Mouse (Mus musculus) limb, embryonic 15.5 days (tissue): ENCODE data around the gene Fam8a1. TPM values are rescaled to one million over a fixed set of nuclear protein-coding genes. Genes with fewer than 3 reads are reported as not detected.

Experiments used
- ATAC-seq: fragments of 200-750 bp; cut with Nextera tagmentation; 2 replicates; pipeline ENCODE4 v1.8.0; 2017; ENCODE audit warnings: low read depth, moderate TSS enrichment; ENCODE audit not compliant: insufficient number of reproducible peaks, low FRiP score, low TSS enrichment
- H3K27ac ChIP-seq: fragments of 300-500 bp; sonication (generic); 2 replicates; pipeline ENCODE4 v1.5.1; 2015; ENCODE audit warnings: moderate library complexity, mild to moderate bottlenecking, inconsistent platforms
- H3K27me3 ChIP-seq: fragments of 300-500 bp; sonication (generic); 2 replicates; pipeline ENCODE4 v1.6.1; 2015; ENCODE audit warnings: inconsistent platforms
- H3K36me3 ChIP-seq: fragments of 300-500 bp; sonication (generic); 2 replicates; pipeline ENCODE4 v1.6.1; 2015; ENCODE audit warnings: inconsistent platforms
- H3K4me1 ChIP-seq: fragments of 300-500 bp; sonication (generic); 2 replicates; pipeline ENCODE4 v1.6.1; 2015; ENCODE audit warnings: inconsistent platforms
- H3K4me2 ChIP-seq: fragments of 300-500 bp; sonication (generic); 2 replicates; pipeline ENCODE4 v1.6.1; 2015; ENCODE audit warnings: mild to moderate bottlenecking, inconsistent platforms
- H3K4me3 ChIP-seq: fragments of 300-500 bp; sonication (generic); 2 replicates; pipeline ENCODE4 v1.5.1; 2015; ENCODE audit warnings: mild to moderate bottlenecking, inconsistent platforms
- H3K9ac ChIP-seq: fragments of 300-500 bp; sonication (generic); 2 replicates; pipeline ENCODE4 v1.6.1; 2015; ENCODE audit warnings: inconsistent platforms
- H3K9me3 ChIP-seq: fragments of 300-500 bp; sonication (generic); 2 replicates; pipeline ENCODE4 v1.6.1; 2016; ENCODE audit warnings: inconsistent platforms
- WGBS: fragments of 180-500 bp; shearing (Covaris S2); methylation state at CpG from one replicate; pipeline ENCODE4 v1.1.7; 2015; 5-methylcytosine and 5-hydroxymethylcytosine counted together
- polyA plus RNA-seq: library from polyadenylated mRNA; unstranded; fragments of >200 nt; fragmentation: Nextera tagmentation; extraction: Ambion mirVana; gene quantifications from 2 replicates; pipeline ENCODE4 v1.2.1, GENCODE M21; 2015

Fam8a1 gene
- polyA plus RNA-seq, result 10.6 and 13.6 TPM in 2 replicates

GRCm38 (mm10) chr13:46669048-46669619 is at the start of gene Fam8a1:
Gene Fam8a1, plus strand, starts transcription at chr13:46669522.
- peak within 1 kb of the TSS; percentile 76 for H3K4me2 ChIP-seq
- peaks cover 9% of the 10 kb centered on the region for H3K4me1 ChIP-seq
- H3K9me3 ChIP-seq, result no peaks in the 10 kb centered on the region
- H3K27ac ChIP-seq, result peak within 1 kb of the TSS; percentile 83
- 1% methylated on average over 42 of the region's 46 CpGs for WGBS
- ATAC-seq, result peak; percentile 92
- peaks cover 21% of the 10 kb centered on the region for H3K36me3 ChIP-seq
- no peaks in the 10 kb centered on the region for H3K27me3 ChIP-seq
- peak within 1 kb of the TSS; percentile 81 for H3K9ac ChIP-seq
- H3K4me3 ChIP-seq, result peak within 1 kb of the TSS; percentile 95

- H3K4me1 ChIP-seq, result peaks cover 12% of the 10 kb centered on the region; the same call in 1 of the 2 replicates
- 44% methylated on average over 11 of the region's 11 CpGs for WGBS
- H3K4me3 ChIP-seq, result no peak overlapping the region
- peak; percentile 80 for ATAC-seq
- H3K9ac ChIP-seq, result no peak overlapping the region
- no peak overlapping the region for H3K27ac ChIP-seq
- no peaks in the 10 kb centered on the region for H3K9me3 ChIP-seq
- H3K4me2 ChIP-seq, result no peak overlapping the region
- no peaks in the 10 kb centered on the region for H3K27me3 ChIP-seq
- H3K36me3 ChIP-seq, result no peaks in the 10 kb centered on the region
Measured at GRCm38 (mm10) chr13:46619633-46620032, 49.7 kb upstream of the Fam8a1 start.

GRCm38 (mm10) chr13:46620964-46621757 is 48.2 kb upstream of the Fam8a1 start:
- no peak overlapping the region for H3K27ac ChIP-seq
- no peaks in the 10 kb centered on the region for H3K27me3 ChIP-seq
- ATAC-seq, result no peak
- no peaks in the 10 kb centered on the region for H3K36me3 ChIP-seq
- WGBS, result 70% methylated on average over 7 of the region's 7 CpGs
- H3K9ac ChIP-seq, result no peak overlapping the region
- no peak overlapping the region for H3K4me2 ChIP-seq
- H3K4me1 ChIP-seq, result peaks cover 12% of the 10 kb centered on the region; the same call in 1 of the 2 replicates
- no peaks in the 10 kb centered on the region for H3K9me3 ChIP-seq
- H3K4me3 ChIP-seq, result no peak overlapping the region

- Histone ChIP-seq H3K27ac (no peak overlapping the region), H3K4me2 (no peak overlapping the region), H3K27me3 (no peaks in the 10 kb centered on the region), H3K4me1 (peaks cover 3% of the 10 kb centered on the region; the same call in 1 of the 2 replicates), H3K4me3 (no peak overlapping the region), H3K9ac (no peak overlapping the region), H3K36me3 (no peaks in the 10 kb centered on the region), H3K9me3 (no peaks in the 10 kb centered on the region)
- WGBS, result 56% methylated on average over 9 of the region's 9 CpGs
- ATAC-seq, result no peak
Measured at GRCm38 (mm10) chr13:46626608-46627007, 42.7 kb upstream of the Fam8a1 start.

- no peak for ATAC-seq
- 52% methylated on average over 10 of the region's 10 CpGs for WGBS
- Histone ChIP-seq H3K4me1 (peaks cover 3% of the 10 kb centered on the region; the same call in 1 of the 2 replicates), H3K27me3 (no peaks in the 10 kb centered on the region), H3K9me3 (no peaks in the 10 kb centered on the region), H3K27ac (no peak overlapping the region), H3K4me3 (no peak overlapping the region), H3K36me3 (no peaks in the 10 kb centered on the region), H3K4me2 (no peak overlapping the region), H3K9ac (no peak overlapping the region)
Measured at GRCm38 (mm10) chr13:46627841-46628240, 41.5 kb upstream of the Fam8a1 start.

GRCm38 (mm10) chr13:46629391-46629790 is 39.9 kb upstream of the Fam8a1 start:
- ATAC-seq, result no peak
- 72% methylated on average over 6 of the region's 6 CpGs for WGBS

GRCm38 (mm10) chr13:46632796-46633195 is 36.5 kb upstream of the Fam8a1 start:
- 62% methylated on average over 4 of the region's 4 CpGs for WGBS
- Histone ChIP-seq H3K9ac (no peak overlapping the region), H3K4me1 (peaks cover 11% of the 10 kb centered on the region), H3K9me3 (no peaks in the 10 kb centered on the region), H3K4me3 (no peak overlapping the region), H3K36me3 (no peaks in the 10 kb centered on the region; the same call in 1 of the 2 replicates), H3K4me2 (no peak overlapping the region), H3K27me3 (no peaks in the 10 kb centered on the region), H3K27ac (no peak overlapping the region)
- no peak for ATAC-seq

More at GRCm38 (mm10) chr13:46629391-46629790, 39.9 kb upstream of the Fam8a1 start:
- no peaks in the 10 kb centered on the region for H3K9me3 ChIP-seq
- no peaks in the 10 kb centered on the region for H3K27me3 ChIP-seq
- no peak overlapping the region for H3K4me3 ChIP-seq
- no peak overlapping the region for H3K4me2 ChIP-seq
- no peak overlapping the region for H3K9ac ChIP-seq
- peaks cover 14% of the 10 kb centered on the region for H3K4me1 ChIP-seq
- H3K27ac ChIP-seq, result no peak overlapping the region
- H3K36me3 ChIP-seq, result no peaks in the 10 kb centered on the region

- no peak overlapping the region for H3K9ac ChIP-seq
- WGBS, result 33% methylated on average over 18 of the region's 18 CpGs
- no peaks in the 10 kb centered on the region; the same call in 1 of the 2 replicates for H3K36me3 ChIP-seq
- no peak overlapping the region for H3K27ac ChIP-seq
- no peaks in the 10 kb centered on the region for H3K27me3 ChIP-seq
- peaks cover 11% of the 10 kb centered on the region for H3K4me1 ChIP-seq
- H3K9me3 ChIP-seq, result no peaks in the 10 kb centered on the region
- ATAC-seq, result peak; percentile 55; the same call in 1 of the 2 replicates
- H3K4me2 ChIP-seq, result peak overlapping the region; percentile 34
- H3K4me3 ChIP-seq, result no peak overlapping the region; the same call in 1 of the 2 replicates
Measured at GRCm38 (mm10) chr13:46633320-46634132, 35.8 kb upstream of the Fam8a1 start.

GRCm38 (mm10) chr13:46634133-46634488 is 35.2 kb upstream of the Fam8a1 start:
- Histone ChIP-seq H3K4me3 (no peak overlapping the region), H3K4me1 (peaks cover 11% of the 10 kb centered on the region), H3K27ac (no peak overlapping the region), H3K9me3 (no peaks in the 10 kb centered on the region), H3K4me2 (peak overlapping the region; percentile 34; the same call in 1 of the 2 replicates), H3K9ac (no peak overlapping the region), H3K27me3 (no peaks in the 10 kb centered on the region), H3K36me3 (no peaks in the 10 kb centered on the region; the same call in 1 of the 2 replicates)
- WGBS, result 56% methylated on average over 6 of the region's 6 CpGs
- no peak for ATAC-seq

GRCm38 (mm10) chr13:46640608-46641468 is 28.5 kb upstream of the Fam8a1 start:
- Histone ChIP-seq H3K9ac (no peak overlapping the region), H3K36me3 (no peaks in the 10 kb centered on the region; the same call in 1 of the 2 replicates), H3K4me2 (no peak overlapping the region), H3K9me3 (no peaks in the 10 kb centered on the region), H3K27me3 (no peaks in the 10 kb centered on the region), H3K4me1 (no peaks in the 10 kb centered on the region), H3K27ac (no peak overlapping the region), H3K4me3 (no peak overlapping the region)
- ATAC-seq, result no peak
- WGBS, result 86% methylated on average over 10 of the region's 10 CpGs

GRCm38 (mm10) chr13:46642318-46642717 is 27.0 kb upstream of the Fam8a1 start:
- Histone ChIP-seq H3K27me3 (no peaks in the 10 kb centered on the region), H3K27ac (no peak overlapping the region), H3K4me2 (no peak overlapping the region), H3K9me3 (no peaks in the 10 kb centered on the region), H3K4me1 (no peaks in the 10 kb centered on the region), H3K4me3 (no peak overlapping the region), H3K9ac (no peak overlapping the region), H3K36me3 (no peaks in the 10 kb centered on the region)
- ATAC-seq, result no peak
- 83% methylated on average over 4 of the region's 4 CpGs for WGBS
